Mouse (Mus musculus) Muller cell, postnatal 12 days (primary cell): ENCODE results near the gene Abtb2.

Experiments used
- DNase-seq: peaks from one replicate; pipeline ENCODE4 v3.0.0-alpha.2; 2015; ENCODE audit errors: inconsistent ontology term

Abtb2 gene

DNA sequence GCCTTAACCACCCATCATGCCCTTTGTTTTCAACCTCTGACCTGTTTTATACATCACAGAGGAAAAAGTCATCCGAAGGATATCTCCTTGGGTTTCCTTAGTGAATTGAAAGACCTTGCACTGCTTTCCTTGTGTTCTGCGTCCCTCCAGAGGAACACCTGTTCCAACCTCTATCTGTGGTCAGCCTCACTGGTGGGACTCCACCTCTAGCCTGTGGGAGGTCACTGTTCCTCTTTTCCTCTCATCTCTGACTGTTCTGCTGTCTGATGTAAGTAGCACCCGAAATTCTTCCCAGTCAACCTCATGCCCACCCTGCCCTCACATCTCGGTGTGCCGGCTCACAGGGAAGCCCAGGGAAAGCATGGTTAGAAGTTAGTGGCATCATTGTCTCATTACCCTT lies 48.9 kb downstream of the Abtb2 start:
- no peak for DNase-seq

DNA sequence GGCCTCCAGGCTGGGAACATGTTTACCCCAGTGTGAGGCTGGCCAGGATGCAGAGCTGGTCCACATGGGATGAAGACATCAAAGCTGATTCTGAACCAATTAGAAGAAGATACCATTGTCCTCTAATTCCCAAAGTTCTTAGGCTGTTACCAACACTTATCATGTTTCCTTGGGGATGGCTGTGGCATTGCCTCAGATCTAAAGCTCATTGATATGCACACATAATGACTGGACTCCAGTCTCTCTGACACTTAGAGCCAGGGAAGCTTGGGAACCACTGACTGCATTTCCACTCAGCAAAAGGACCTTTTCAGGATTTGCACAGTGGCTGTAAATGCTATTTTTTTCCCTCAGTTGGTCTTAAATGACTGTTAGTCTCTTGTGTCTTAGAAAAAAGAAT lies 52.3 kb downstream of the Abtb2 start:
- no peak for DNase-seq

DNA sequence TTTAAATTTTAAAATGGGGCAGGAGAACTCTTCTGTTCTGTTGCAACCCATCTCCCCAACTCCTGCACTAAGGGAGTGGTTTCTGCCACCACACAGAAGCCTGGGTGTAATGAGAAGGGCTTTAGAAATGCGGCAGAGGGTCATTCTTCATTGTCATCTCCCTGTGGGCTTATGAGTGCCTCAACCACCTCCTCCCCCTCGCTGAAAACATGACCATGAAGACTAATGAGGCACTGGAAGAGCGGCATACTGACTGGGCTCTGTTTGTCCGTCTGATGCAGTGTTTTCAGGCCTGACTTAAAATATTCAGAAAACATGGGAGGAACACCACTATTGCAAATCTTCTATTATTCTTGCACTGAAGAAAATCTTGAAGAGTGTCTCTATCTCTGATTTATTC lies 56.8 kb downstream of the Abtb2 start:
- DNase-seq: peak; percentile 16

DNA sequence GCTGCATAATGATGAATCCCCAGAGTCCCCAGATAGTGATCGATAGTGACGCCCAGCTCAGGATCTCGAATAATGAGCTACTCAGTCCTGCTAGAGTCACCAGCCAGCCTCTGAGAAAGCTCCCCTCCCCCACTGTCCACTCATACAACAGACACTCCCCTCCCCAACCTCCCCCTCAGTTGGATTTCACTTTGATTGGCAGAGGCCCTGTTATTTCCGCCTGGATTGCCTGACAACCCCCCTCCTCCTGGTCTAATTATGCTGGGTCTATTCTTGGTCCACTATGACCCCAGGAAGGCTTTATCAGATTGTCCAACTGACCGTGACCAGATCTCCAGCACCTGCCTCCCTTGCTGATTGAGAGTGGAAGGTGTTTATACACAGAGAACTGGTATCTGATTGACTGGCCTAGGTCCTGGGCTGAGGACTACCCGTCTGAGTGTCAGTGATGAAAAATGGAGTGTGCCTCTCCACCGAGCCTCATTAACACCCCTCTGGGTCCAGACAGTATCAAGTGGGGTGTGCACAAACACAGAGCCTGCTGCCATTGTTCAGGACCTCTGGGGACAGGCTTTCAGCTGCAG lies 59.3 kb downstream of the Abtb2 start:
- peak; percentile 48 for DNase-seq

DNA sequence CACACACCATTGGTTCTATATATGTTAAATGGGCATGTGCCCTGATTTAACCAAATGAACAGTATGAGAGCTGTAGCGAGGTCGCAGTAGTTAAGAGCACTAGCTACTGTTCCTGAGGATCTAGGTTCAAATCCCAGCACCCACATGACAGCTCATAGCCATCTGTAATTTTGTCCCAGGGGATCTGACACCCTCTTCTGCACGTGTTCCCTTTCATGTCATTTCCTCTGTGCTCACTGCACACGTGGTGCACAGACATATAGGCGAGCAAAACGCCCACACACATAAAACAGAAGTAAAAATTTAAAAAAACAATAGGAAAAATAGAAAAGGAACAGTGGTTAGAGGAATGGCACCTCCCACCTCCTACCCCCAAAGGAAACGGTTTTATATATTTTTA lies 61.0 kb downstream of the Abtb2 start:
- no peak for DNase-seq

DNA sequence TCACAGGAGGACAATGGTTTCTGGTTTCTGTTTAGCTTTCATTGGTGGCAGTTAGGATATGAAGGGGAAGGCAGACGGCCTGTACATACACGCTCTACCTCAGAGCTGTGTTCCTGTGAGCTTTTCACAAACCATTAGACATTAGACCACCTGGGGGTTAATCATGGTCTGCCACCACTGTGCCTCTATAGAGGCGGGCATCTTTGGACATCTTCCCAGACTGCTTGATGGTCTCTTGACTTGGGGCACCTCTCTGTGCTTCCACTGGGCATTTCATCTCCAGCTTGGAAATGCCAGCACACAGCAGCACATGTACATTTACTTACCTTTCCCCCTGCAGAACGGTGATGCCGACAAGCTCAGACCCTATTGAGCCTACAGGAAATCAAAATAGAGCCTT lies 63.8 kb downstream of the Abtb2 start:
- DNase-seq: no peak

DNA sequence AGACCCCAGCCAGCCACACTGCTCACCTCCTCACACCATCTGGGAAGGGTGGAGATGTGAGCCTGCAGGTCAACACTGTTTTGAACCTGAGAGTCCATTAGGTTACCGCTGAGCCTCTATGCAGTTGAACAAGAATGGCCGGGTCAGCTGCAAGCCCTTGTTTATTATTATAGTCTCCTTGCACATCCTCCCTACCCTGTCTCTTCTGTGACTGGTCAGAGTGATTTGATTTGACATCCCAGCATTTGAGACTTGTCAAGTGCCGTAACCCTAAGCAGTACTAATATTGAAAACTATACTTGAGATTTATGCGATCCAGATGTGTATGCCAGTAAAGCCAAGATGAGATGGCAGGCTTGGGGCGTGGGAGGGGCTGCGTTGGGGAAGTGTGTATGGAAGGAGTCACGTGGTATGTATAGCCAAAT lies 65.2 kb downstream of the Abtb2 start:
- DNase-seq: no peak

DNA sequence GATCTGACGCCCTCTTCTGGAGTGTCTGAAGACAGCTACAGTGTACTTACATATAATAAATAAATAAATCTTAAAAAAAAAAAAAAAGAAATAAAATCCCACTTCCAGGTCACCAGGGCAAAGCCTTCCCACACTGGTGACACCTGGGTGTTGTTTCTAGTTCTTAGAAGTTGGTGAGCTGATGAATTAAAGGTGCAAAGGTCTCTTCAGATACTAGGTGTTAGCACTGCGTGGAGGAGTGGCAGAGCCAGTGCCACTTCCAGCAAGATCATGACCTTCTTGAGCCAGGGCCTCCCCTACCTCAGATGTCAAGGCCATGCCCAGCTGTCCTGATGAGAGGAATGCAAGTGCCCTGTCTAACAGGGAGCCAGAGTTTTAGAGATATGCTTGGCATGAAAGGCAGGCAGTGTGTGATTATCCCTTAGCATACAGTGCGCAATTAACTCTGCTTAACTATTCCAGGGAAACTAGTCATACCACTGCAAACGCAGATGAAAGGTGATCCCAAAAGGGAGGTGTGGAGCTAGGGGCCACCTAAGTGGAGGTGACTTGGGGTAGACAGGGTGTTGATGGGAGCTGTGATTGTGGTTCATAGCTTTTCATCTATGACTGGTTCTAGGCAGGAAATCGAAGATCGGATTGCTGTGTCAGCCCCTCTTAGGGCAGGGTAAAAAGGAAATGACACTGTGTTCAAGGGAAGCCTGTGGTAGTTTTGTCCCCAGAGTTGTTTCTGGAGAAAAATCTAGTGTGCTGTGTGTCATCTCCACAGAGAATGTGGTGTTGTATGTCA lies 66.2 kb downstream of the Abtb2 start:
- DNase-seq: no peak

DNA sequence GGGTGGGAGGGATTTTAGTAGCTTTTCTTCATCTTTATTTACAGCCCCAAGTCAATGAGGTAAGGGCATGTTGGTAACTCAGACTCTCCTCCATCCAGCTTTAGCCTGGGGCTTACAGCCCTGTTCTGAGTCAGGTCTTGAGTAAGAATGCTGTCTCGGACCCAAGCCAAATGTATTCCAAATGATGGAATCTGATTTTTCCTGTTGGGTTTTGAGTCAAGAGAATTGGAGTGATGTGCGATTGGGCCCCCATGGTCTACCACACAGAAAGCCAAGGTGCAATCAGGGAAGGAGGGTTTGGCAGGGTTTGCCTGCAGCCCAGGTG lies 66.8 kb downstream of the Abtb2 start:
- no peak for DNase-seq

DNA sequence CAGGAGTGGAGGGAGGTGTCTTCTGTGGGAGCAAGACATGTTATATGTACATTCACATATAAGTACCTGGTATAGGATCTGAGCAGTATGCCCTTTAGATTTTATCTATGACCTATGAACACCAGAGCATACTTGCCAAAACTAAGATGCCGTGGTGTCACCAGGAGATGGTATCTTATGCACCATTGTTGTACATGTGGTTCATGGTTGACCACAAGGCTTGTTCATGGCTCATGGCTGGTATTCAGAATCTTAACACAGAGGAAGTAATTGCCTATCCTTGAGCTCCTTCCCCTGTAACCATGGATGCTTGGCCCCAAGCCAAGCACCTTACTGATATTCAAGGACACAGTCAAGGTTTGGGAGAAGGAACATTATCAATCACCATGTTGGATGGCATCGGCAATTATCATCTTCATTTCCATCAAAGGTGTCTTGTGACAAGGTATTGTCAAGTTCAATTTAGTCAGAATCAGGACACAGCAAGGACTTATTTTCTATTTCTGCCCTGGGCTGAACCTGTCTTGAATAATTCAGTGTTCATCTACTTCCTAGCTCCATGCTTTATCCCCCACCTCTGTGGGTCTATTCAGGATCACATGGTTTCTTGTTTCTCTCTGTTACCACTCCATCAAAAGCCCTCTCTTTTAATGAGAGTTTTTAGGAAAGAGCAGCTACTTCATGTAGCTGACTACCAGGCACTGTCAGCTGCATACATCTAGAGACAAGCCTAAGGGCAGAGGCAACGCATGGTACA lies 69.8 kb downstream of the Abtb2 start:
- DNase-seq: no peak

DNA sequence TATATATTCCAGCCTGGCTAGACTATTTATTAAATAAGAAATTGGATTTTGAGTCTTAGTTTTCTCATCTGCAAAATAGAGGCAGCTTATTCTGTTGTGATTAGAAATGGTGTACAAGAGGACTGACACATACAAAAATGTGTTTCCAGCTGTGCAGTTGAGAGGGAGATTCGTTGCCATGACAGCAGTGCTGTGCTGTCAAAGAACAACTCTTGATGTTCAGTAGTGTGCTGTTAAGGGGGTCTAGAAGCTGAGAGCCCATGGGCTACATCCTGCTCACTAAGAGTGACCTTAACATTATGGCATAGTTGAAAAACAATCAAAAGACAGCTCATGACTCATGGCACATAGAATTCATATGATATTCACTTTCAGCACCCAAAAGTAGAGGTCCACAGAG lies 71.3 kb downstream of the Abtb2 start:
- no peak for DNase-seq

DNA sequence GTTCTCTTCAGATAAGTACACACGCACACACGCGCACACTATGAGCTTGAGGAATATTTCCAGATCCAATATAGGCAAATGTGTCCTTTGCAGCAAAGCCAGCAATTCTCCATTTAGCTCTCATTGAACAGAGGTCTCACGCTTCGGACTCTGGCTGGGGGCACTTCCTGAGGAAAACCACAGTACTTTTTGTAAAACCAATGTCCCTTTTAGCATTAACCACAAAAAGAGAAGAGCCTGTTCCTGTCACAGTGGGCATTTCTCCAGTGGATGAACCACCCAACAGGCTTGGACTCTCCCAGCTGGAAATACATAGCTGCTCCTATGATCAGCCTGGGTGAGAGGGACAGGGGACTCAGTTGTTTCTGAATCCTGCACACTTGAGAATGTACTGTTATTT lies 71.8 kb downstream of the Abtb2 start:
- DNase-seq: no peak

DNA sequence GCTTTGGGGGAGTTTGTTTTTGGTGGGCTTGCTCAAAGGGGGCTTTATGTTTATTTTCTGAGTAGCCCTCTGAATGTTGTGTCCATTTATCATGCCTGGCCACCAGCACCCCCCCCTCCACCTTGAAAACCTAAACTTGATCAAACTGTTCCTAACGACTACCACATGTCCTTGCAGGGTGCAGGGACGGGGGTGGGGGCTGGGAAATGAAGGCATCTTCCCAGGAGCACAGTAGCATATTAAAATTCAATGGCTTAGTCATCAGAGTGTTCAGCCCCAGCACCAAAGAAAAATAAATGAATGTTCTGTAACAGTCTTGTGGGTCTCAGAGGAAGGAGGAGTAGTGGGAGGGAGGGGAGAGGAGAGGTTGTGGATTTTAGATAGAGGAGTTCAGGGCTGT lies 73.6 kb downstream of the Abtb2 start:
- peak; percentile 44 for DNase-seq

DNA sequence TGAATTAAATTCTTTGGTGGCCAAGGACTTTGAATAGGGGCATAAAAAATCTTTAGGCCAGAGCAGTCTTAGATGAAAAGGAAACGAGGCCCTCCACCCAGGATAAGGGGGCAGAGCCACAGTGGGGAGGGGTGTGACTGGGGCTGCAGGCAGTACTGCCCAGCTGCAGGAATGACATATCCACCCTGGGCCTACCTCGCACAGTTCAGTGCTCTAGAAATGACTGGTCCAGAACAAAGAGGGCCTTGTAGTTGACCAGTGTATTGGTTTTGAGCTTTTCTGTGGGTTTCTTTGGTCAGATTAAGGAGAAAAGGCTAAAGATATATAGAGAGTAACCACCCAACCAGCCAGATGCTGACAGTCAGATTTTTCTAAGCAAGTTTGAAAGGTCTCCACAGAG lies 74.8 kb downstream of the Abtb2 start:
- DNase-seq: peak; percentile 38

DNA sequence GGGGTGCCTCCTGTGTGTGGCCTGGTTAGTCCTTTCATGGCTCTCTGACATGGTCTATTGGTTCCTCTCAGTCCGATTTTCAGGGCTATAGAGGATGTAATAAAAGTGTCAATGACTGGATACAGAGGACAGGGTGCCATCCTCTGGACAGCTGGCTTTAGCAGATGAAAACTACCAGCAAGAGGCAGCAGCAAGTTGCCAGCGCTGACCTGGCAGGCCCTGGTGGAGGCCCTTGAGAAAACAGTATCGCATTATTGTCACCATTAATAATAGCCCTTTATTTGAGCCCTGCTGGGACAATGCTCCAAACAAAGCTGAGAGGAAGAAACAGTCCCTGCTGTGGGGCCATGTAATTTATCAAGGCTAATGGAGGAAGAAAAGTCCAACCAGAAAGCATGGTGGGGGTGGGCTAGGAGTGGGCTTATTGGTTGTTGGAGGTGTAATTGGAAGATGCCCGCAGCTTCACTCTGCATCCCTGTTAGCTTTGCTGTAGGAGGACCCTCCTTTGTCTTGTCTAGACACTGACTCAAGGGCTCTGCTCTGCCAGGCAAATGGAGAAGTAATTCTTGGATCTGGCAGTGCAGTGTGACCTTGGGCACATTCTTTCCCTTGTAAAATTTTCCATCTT lies 77.6 kb downstream of the Abtb2 start:
- DNase-seq: peak; percentile 59

DNA sequence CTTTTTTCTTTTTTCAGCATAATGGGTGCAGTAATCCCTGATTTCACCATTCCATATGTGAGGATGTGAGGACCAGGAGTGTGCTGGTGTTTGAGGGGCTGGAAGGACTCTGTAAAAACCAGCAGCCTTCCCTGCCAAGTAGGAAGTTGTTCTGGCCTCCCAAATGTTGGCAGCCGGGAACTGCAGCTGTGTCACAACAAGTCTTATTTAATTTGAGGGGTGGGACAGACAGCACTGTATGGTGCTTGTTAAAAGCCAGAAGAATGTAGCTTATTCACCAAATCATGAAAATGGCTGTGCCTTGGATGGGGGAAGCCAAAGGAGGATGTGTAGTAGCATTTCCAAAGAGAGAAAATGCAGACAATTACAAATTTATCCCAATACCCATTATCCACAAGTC lies 78.3 kb downstream of the Abtb2 start:
- no peak for DNase-seq

DNA sequence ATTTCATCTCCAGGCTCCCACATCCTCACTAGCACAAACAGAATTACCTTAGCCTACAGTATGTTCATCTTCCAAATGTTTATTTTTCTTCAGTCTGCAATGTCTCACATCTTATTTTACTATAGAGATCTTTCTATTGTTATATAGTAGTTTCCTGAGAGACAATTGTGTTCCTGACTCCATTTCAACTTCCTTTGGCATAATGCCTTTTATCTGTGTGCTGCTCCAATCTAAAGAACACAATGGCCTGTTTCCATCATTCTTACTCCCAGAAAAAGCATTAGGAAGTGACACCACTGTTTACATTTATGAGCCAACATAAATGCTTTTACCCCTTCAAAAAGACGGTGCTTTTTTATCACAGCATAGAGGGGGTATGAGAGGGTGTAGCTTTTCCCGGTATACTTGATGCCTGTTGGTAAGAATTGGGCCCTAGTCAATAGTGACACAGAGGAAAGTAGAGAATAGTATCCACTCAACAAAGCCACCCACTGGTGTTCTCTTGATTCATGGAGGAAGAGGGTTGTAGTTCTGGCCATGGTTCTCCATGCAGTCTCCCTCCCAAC lies 84.3 kb downstream of the Abtb2 start:
- DNase-seq: no peak

DNA sequence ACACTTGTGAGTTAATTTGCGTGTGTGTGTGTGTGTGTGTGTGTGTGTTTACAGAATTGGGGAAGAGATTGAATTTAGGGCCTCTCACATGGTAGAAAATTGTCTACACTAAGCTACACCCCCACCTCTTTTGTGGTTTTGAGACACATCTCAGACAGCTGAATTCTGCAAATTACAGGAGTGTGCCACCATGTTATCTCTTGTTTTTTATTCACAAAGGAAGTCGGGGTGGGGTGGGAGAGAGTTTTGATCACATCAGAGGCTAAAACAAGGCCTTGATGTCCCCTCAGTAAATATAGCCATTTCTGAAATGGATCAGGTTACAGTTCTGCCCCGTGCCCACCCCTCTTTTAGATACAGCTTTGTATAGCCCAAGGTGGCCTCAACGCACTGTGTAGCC lies 86.0 kb downstream of the Abtb2 start:
- no peak for DNase-seq

DNA sequence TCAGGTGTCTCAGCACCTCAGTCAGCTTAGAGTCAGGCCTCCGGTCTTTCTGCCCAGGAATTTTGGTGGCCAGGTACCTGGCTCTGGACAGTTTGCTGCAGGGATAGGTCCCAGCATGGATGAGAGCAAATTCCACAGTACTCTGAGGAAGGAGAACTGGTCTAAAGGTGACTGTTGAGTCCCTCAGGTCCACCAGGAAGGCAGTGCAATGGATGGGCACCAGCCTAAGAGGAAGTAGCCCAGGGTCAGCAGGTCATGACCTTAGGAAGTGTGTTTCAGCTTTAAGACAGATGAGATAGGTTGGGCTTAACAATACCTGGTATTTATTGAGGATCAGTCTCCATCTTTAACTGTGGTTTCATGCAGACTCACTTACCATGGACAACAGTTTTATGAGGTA lies 88.9 kb downstream of the Abtb2 start:
- no peak for DNase-seq

DNA sequence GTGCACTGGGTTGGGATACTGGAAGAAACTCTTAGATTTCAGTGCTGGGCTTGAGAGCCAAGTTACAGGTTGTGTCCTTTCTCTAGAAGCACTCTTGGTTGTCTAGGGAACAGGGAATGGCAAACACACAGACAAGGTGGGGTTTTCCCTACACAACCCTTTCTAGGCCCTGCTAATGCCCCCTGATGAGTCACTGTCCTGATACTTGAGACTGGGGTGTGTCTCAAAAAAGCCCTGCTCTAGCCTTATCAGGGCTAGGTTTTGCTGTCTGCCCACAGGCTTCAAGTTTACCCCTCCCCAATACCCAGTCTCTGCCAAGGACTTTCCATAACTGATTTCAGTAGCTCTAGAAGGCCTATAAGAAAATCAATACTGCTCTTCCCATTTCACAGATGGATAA lies 89.9 kb downstream of the Abtb2 start:
- DNase-seq: peak; percentile 35

DNA sequence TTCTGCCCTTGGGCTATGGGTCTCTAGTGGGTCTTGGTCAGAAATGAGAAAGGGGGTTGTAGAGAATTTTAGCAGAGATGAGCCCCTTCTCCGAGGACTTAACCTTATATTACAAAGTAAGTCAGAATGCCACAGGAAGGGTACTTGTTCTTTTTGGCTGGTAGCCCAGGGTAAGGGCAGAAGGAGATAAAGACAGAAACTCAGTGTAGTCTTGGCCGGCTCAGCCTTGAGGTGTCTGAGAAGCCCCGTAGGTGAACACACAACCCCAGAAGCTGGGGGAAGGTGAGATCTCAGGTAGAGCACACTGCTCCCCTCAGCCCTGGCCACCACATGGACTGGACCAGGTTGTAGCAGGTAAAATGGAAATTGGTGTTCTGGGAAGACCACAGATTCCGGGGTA lies 93.1 kb downstream of the Abtb2 start:
- no peak for DNase-seq
